Mouse (Mus musculus) adrenal gland, postnatal 25 days (tissue): ENCODE measurements at regions not wholly inside any gene's neighbourhood (a gene's known extent, or its start where the extent isn't known, plus 50 kb on each side); places are given as distances from the start of the nearest gene placed in this dataset.

Experiments used
- DNase-seq: peaks from one replicate; pipeline ENCODE4 v3.0.0; 2021; ENCODE audit warnings: mixed read lengths

DNA sequence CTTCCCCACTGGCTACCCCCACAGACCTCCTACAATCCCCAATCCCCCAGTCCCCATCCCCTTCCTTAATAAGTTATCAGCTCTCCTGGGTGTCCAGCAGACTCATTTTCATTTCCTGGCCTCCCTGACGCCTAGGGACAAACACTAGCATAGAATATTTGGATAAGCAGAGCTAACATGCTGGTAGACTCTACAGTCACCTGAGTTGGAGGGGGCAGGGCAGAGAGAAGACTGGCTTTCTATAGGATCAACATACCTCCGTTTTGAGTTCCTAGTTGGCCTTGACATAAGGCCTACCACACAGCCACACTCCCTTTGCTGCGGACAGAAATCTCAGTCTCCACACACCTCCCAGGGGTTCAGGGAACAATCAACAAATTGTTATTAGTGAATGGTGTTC lies 205.2 kb upstream of the Rreb1 start:
- no peak for DNase-seq

DNA sequence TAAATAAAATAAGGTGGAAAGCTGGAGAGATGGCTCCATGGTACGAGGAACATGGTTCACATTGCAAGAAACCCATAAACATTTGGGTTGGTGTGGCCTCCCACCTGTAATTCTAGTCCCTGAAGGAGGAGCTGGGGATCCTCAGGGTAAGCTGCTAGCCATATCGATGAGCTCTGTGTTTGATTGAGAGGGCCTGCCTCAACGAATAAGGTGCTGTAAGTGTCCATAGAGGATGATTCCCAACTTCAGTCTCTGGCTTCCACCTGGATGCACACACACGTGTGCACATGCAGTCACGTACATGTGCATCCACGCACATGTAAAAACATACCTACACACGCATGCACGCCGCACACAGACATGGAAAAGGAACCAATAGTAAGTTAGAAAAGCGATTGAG lies 199.0 kb upstream of the Rreb1 start:
- no peak for DNase-seq

DNA sequence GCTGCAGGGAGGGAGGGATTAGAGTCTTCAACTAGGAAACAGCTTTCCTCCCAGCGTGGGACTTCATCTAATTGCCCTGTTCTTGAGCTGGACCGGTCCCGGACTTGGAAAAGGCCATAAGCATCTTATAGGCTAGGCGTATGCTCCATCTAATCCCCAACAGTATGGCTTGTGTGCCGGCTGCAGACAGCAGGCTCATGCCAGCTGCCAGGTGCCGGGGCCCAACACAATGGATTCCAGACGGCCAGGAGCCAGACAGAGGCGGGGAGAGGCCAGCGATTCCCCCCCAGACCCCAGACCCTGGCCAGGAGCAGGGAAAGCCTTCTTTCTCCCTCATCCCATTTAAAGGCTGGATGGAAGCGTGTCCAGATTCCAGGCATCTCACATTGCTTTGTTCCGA lies 198.4 kb upstream of the Rreb1 start:
- no peak for DNase-seq

DNA sequence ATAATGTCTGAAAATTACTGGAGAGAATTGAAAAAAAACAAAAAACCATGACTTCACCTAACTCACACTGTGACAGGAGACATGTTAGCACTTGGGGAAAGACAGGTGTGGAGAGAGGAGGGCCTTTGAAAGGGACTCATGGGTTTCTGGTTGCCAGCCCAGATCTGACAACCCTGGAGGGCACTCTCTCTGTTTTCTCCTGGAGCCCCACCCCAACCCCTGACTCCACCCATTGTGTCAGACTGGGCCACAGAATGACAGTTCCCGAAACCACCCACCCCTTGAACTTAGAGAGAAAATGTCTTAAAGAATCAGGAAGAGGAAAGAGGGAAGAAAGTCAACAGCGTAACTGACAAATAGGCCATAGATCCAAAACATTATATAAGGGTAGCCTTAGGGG lies 197.4 kb upstream of the Rreb1 start:
- no peak for DNase-seq

DNA sequence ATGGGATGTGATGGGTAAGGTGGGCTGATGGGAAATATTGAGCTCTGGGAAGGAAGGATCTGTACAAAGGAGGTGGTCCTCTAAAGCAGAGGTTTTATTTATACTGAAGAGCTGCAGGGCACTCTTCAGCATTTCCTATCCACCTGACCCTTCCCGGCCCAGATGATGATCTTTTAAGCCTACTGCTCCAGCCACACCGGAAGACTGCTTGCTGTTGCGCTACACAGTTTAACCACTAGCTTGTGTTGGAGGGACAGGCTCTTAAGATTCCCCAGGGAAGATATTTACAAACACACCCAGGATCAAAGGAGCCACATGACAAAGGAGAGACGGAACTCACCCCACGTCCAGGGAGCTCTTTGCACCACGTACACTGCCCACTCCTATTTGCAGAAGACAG lies 196.8 kb upstream of the Rreb1 start:
- no peak for DNase-seq

DNA sequence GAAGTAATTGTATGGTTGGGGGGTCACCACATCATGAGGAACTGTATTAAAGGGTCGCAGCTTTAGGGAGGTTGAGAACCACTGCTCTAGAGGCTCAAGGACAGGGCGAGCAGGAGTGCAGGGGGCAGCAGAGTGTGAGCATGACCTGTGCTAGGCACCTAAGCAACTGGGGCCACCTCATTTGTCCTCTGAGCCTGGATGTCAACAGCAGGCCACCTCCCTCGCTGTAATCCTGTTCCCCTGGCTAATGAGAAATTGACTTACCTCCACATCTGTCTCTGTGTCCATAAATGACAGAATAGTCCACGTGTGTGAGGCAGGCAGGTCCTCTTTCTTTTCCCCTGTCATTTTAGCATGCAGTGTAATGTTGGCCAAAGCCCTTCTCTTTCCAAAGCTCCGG lies 192.7 kb upstream of the Rreb1 start:
- DNase-seq = no peak

DNA sequence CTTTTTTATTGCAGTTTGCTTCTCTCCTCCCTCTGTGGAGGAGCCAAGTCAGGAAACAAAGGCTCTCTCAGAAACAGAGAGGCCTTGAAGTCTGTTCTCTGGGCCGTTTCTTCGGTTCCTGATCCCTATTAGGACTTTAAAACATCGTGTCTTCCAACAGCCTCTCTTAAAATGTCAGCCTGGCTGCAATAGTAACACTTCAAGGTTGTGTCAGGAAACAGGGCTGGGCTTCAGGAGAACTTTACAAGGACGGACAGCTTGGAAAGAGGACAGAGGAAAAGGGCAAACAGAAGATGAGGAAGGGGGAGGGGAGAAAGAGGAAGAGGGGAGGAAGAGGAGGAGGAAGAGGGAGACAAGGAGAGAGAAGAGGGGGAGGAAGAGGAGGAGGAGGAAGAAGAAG lies 191.7 kb upstream of the Rreb1 start:
- DNase-seq = no peak

DNA sequence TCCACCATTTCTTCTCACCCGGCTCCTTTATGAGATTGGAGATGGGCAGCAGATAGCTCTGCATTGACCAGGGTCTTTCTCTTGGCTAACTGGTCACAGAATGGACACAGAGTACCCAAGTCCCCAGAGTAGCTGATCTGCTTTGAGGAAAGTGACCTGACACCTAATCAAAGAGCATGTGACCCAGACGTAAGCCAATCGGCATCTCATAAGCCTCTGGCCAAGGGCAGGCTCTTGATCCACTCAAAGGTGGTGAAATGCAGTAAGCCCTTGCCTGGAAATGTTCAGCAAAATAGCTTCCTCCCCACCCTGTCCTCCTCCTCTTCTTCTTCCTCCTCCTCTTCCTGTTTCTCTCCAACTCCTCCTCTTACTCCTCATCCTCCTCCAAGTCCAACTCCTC lies 190.3 kb upstream of the Rreb1 start:
- no peak for DNase-seq

DNA sequence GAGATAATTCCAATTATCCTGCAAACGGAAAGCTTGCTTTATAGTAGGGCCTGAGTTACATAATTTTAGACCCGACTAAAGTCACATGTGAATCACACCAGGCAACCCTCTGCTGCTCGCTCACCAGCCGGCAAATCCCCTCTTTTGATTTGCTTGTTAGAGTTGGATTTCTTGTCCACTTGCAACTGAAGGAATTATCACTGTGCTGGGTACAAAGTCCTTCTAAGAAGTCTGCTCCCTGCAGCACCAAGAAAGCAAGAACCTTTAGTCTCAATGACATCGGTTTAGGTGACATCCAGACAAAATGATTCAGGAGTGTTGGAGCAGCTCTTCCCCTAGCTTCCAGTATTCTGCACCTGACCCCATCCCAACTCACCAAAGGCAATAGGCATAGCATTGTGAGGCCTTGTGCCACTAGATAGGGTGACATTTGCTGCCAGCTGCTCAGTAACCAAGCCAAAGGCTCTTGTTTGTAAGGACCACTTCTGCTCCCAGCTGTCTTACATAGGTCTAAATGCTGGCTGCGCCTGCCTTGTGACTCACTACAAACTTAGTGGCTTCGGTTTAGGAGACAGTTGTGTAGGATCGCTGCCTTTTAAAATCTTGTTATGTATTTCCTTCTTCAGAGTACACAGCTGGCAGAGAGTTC lies 189.5 kb upstream of the Rreb1 start:
- no peak for DNase-seq

DNA sequence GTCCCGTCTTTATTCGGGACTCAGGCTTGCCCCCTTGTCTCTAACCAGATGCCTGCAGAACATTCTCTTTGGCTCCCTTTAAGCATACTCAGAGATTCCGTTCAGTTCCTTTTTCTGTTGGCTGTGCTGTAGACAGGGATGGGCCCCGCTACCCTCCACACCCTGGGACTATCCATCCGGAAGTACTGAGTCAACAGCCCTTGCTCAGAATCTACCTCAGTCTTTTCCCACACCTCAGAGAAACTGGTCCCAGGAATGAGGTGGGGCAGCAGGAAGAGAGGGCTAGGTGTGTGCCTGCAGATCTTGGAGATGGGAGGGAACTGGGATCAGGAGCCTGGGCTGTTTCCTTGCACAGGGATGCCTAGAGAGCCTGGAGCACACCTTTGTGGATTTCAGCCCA lies 186.1 kb upstream of the Rreb1 start:
- DNase-seq = no peak

DNA sequence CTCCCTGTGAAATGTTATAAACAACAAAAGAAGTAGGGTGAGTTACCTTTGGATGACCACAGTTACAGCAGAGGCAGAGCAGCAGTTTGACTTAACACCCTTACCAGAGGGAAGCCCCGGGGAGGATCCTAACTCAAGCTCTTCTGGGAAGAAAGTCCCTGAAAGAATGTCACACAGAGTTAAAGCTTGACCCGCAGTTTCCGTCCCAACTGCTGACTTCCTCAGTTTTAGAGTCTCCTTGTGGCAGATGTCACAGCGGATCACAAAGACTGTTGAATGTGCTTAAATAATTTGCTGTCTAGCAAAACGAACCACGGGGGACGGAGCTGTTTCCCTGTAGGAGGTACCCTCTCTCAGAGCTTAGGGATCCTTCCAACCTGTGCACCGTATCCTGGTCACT lies 183.0 kb upstream of the Rreb1 start:
- DNase-seq = no peak

DNA sequence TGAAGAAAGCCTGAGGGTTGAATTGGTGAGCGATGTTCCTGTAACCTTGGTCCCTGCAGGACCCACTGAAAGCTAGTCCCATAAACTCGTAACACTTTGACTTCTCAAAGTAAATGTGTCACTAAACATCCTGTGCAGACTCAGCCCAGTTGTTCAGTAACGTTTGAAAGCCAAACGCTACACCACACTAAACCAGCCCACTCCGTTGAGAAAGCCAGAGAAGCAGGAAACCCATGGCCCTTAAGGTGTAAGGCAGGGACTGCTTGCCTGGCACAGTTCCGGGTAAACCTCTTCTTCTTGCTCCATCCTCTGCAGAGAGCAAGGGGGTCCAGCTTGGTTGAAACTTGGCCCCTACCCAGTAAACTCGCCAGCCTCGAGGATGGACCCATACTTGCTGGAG lies 180.6 kb upstream of the Rreb1 start:
- no peak for DNase-seq

DNA sequence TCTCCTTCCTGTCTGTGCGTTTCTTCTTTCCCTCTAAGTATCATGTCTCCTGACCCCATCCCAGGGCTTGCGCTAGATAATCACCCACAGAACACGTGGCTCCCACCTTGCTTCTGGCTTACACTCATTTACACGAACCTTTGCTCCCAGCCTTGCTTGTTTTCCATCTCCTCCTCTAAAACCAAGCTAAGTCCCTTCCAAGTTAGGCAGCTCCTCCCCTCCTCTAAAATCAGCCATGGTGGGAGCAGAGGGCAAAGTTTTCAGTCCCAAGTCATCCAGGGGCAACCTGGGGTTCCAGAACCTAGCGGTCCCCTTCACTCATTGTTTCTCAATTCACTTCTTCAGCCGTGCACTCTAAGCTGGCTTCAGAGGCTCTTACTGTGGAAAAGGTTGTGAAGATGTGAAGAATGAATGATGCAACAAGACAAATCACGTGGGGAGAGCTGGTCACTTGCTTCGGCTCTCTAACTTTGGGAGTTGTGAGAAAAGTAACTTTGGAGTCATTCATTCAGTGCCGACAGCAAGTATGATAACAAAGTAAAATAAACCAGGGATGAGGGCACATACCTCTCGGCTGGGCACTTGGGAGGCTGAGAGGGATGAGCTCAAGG lies 179.9 kb upstream of the Rreb1 start:
- DNase-seq = no peak

DNA sequence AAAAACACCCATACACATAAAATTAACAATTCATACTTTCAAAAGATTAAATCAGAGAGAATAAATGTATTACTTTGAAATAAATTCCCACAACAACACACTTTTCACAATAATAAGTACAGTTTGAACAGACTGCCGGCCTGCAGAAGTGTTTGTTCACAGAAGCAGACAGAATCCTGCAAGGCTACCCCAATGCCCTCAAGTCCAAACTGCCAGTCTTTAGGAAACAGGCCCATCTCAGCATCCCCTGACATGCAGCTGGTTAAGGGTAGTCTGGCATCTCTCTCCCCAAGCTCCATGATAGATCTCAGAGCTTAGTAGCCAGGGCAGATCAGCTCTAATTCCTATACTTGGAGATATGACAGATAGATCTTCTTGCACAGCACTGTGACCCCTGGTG lies 178.5 kb upstream of the Rreb1 start:
- no peak for DNase-seq

DNA sequence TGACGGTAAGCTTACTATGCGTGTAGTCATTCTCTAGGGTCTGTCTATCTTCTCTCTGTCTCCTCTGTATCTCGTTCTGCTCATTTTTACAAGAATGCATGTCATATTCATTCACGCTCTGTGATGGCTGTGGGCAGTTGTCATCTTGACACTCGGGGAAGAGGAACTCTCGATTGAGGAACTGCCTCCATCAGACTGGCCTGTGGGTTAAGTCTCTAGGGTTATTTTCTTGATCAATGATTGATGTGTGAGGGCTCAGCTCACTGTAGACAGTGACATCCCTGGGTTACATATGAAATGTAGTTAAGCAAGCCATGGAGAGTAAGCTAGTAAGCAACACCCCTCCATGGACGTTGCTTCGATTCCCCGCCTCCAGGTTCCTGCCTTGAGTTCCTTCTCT lies 178.0 kb upstream of the Rreb1 start:
- no peak for DNase-seq

DNA sequence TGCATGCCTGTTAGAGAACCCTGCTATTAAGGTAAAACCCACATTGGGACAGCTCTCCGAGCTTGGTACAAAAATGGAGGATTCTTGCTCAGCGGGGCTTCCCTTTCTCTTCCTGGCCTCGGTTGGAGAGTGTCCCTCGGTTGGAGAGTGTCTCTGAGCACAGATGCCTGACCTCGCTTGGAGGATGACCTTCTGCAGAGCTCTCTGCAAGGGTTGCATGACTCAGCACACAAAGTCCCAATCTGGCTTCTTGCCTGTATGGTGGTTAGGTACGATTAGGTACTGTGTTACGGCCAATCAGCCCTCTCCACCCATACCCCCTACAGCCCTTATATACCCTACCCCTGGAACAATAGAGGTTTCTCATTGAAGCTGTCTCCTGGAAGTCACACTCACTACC lies 177.1 kb upstream of the Rreb1 start:
- DNase-seq = peak; percentile 56

DNA sequence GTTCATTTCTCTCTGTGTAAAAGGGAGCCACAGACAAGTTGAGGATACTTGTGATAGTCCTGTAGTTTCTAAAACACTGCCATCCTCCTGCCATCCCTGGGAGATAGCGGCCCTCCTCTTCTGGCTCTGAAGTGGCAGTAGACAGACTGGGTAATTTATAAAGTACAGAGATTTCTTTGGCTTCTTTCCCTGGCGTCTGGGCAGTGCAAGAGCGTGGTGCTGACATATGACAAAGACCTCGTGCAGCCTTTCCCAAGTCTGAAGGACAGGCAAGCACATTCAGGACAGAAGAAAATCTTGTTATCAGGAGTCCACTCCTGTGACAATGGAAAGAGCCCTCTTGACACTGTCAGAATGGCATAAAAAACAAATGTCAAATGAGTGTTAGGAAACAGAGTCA lies 175.9 kb upstream of the Rreb1 start:
- DNase-seq = peak; percentile 42

DNA sequence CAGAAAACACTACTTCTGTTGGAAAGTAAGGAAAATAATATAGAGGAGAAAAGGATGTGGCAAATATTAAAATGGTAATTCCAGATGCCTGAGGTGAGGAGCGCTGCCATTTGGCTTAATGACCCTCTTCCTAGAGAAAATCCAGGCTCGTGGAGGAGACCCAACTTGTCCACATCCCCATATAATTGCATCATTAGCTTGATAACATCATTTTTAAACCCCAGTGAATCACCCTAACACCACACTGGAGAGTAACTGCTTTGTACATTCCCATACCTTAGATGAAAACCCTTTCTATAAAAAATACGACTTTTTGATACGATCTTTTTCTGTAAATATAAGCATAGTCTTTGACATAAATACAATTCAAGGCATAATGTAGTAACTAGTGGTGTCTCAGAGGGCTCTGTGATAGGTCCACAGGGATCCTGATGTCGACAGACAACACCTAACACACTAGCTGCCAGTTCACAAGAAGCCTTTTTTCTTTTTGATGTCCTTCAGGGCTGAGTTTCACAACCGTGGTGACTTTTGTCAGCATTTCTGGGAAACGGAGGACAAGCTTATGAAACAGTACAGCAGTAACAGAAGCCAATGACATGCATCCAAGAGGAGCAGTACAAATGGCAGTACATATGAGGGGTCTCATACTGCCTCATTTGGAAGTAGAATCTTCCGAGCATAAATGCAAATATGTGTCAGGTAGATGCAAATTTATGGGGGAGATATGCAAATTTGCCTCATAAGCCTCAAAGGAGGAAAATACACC lies 174.8 kb upstream of the Rreb1 start:
- DNase-seq = no peak

DNA sequence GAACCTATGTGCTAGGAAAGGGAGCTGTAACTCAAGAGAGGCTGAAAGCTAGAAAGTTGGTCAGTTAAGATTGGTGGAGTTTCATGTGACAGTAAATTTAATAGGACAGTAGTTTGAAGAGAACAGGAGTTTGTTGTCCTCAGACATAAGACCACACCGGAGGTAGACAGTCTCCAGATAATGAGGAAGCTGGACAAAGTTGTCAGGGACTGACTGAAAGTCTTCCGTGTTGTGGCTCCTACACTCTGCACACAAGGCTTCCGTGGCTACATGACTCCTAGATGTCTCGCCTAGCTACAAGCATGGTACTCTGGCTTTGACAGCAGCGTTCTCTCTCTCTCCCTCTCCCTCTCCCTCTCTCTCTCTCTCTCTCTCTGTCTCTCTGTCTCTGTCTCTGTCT lies 171.9 kb upstream of the Rreb1 start:
- DNase-seq = no peak

DNA sequence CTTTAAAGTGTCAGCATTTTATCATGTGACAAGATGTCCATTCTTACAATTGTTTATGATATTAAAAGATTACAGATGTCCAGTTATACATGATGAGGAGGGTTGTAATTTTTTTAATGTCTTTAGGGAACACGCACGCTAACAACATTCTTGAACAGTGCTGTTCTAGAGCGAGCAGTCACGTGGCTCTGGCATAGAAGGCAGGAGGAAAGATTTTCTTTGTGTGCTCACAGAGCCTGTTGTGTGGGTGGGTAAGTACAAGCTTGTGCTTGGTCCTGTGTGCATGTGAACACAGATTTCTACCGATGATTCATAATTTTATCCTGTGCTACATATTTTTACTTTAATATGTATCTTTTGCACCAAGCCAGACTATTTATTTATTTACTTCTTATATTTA lies 169.1 kb upstream of the Rreb1 start:
- no peak for DNase-seq

DNA sequence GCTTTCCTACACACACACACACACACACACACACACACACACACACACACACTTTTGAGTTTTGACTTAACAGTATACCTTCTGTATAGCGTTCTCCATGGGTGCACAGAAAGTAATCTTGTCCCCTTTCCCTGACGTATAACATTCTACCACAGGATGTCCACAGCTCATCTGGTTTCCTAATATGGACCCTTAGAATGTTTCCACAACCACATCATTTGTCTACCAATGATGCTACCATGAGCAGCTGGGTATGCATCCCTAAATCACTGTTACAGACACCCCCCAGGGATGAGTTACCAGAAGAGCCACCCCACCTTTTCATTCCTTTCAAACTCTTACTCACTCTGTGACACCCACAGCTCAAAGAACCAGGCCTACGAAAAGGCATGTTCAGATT lies 166.8 kb upstream of the Rreb1 start:
- no peak for DNase-seq

DNA sequence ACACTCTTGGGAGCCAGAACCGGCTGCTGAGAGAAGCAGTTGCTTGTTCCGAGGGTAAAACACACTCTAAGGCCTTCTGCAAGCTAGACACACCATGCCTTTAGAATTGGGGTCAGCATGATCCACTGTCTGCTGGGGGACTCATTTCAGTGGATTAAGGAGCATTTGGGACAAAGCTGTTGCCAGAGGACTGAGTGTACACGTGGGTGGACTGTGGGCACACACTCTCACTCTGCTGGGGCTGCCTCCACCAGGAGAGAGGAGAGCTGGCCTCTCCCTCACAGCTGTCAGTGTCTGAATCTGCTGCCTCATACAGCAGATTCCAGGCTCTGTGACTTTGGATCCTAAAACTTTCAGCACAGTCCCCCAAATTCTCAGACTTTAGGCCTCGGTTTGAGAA lies 161.2 kb upstream of the Rreb1 start:
- no peak for DNase-seq

DNA sequence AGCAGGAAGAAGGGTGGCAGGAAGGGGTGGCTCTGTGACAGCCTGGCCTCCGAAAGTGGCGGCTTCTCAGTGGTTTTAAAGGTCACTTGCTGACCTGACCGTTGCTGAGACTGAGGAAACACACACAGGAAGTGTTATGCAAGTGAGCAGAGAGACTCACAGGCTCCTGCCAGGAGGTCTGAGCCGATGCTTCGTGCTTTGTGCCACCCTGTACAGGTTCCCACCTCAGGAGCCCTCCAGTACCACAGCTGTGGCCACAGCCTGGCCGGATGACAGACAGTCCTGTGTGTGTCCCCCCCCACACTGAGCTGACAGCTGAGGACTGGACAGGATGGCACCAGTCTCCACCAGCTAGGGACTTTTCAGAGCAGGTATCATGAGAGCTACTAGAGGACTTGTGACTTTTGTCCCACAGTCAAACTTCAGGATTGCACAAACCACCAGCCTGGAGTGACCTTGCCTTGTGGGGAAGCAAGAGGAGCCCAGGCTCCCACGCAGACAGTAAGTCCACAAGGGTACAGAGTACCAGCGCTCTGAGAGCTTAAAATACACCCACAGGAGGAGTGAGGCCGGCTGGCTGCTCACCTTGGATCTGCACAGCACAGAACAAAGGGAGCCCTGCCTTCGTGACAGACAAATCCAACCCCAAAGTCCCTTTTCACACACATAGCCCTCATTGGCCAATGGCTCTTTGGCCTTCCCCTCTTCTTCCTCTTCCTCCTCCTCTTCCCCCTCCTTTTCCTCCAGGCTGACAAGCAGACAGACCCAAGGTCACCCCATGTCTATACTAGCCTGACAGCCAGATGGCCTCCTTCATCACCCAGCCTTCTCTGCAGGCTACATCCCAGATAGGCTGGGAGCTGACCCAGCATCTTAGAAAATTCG lies 158.1 kb upstream of the Rreb1 start:
- peak; percentile 34 for DNase-seq
